Mouse (Mus musculus): ENCODE results near the gene Snrnp35. TPM values are rescaled to one million over a fixed set of nuclear protein-coding genes. Genes with fewer than 3 reads are reported as not detected.

Gene Snrnp35
- polyA plus RNA-seq, 1 experiment from 2014 or later = 6.5 TPM

GRCm38 (mm10) chr5:124503742-124504141 lies 20.8 kb downstream of the Snrnp35 start:
- H3K27ac ChIP-seq (ENCODE audit: low read depth) = no peak overlapping the region
- WGBS (ENCODE audit: insufficient replicate concordance) = 85% methylated on average over 14 of the region's 14 CpGs
- H3K27me3 ChIP-seq (ENCODE audit: insufficient read depth, low read length) = no peaks in the 10 kb centered on the region
- TF ChIP-seq CTCF (IDR thresholded peaks at IDR 0.05; ENCODE audit: low read depth) = no peak
- no peaks in the 10 kb centered on the region for H3K9me3 ChIP-seq (ENCODE audit: low read length)
- H3K9ac ChIP-seq (replicated peaks) = no peak overlapping the region
- no peak overlapping the region for H3K4me3 ChIP-seq (ENCODE audit: low read depth, low read length)
- DNase-seq (no peak), ATAC-seq (no peak)
- H3K4me2 ChIP-seq (ENCODE audit: low read depth, low read length) = no peak overlapping the region
- peaks cover 4% of the 10 kb centered on the region for H3K4me1 ChIP-seq (ENCODE audit: insufficient read depth)
- no peaks in the 10 kb centered on the region for H3K36me3 ChIP-seq (replicated peaks; ENCODE audit: insufficient read depth, low read length)

- Histone ChIP-seq H3K27me3 (ENCODE audit: insufficient read depth, low read length) (no peaks in the 10 kb centered on the region), H3K4me3 (ENCODE audit: low read depth, low read length) (no peak overlapping the region), H3K27ac (ENCODE audit: low read depth) (no peak overlapping the region), H3K4me1 (ENCODE audit: insufficient read depth) (no peaks in the 10 kb centered on the region), H3K9me3 (ENCODE audit: low read length) (no peaks in the 10 kb centered on the region), H3K4me2 (ENCODE audit: low read depth, low read length) (no peak overlapping the region), H3K36me3 (replicated peaks; ENCODE audit: insufficient read depth, low read length) (no peaks in the 10 kb centered on the region), H3K9ac (replicated peaks) (no peak overlapping the region)
- TF ChIP-seq CTCF (IDR thresholded peaks at IDR 0.05; ENCODE audit: low read depth) = no peak
- TF ChIP-seq EP300 (IDR thresholded peaks at IDR 0.05; ENCODE audit: low read depth) = no peak
- ATAC-seq = no peak
- no peak for DNase-seq
- WGBS (ENCODE audit: insufficient replicate concordance) = 81% methylated on average over 4 of the region's 4 CpGs
These were observed 22.3 kb downstream of the Snrnp35 start for GRCm38 (mm10) chr5:124505235-124505634.

- Histone ChIP-seq H3K9me3 (ENCODE audit: low read length) (no peaks in the 10 kb centered on the region), H3K4me1 (ENCODE audit: insufficient read depth) (no peaks in the 10 kb centered on the region), H3K36me3 (replicated peaks; ENCODE audit: insufficient read depth, low read length) (no peaks in the 10 kb centered on the region), H3K9ac (replicated peaks) (no peak overlapping the region), H3K27ac (ENCODE audit: low read depth) (0 out of 2 replicates have a peak overlapping the region, but pooled peaks have one; percentile 16), H3K27me3 (ENCODE audit: insufficient read depth, low read length) (no peaks in the 10 kb centered on the region), H3K4me3 (ENCODE audit: low read depth, low read length) (no peak overlapping the region), H3K4me2 (ENCODE audit: low read depth, low read length) (0 out of 2 replicates have a peak overlapping the region, but pooled peaks have one; percentile 22)
- WGBS (ENCODE audit: insufficient replicate concordance) = 58% methylated on average over 10 of the region's 10 CpGs
- no peak for DNase-seq
- peak; percentile 31 for TF ChIP-seq CTCF (IDR thresholded peaks at IDR 0.05; ENCODE audit: low read depth)
- no peak for TF ChIP-seq EP300 (IDR thresholded peaks at IDR 0.05; ENCODE audit: low read depth)
- no peak for ATAC-seq
These were observed 23.9 kb downstream of the Snrnp35 start for GRCm38 (mm10) chr5:124506731-124507359.

GRCm38 (mm10) chr5:124509200-124509599 lies 26.3 kb downstream of the Snrnp35 start:
- no peaks in the 10 kb centered on the region for H3K9me3 ChIP-seq (ENCODE audit: low read length)
- H3K27me3 ChIP-seq (ENCODE audit: insufficient read depth, low read length) = no peaks in the 10 kb centered on the region
- no peak for TF ChIP-seq CTCF (IDR thresholded peaks at IDR 0.05; ENCODE audit: low read depth)
- no peak for TF ChIP-seq EP300 (IDR thresholded peaks at IDR 0.05; ENCODE audit: low read depth)
- H3K36me3 ChIP-seq (replicated peaks; ENCODE audit: insufficient read depth, low read length) = 0 out of 2 replicates have a peak, but pooled peaks cover 3% of the 10 kb centered on the region
- H3K9ac ChIP-seq (replicated peaks) = no peak overlapping the region
- H3K4me2 ChIP-seq (ENCODE audit: low read depth, low read length) = no peak overlapping the region
- 80% methylated on average over 6 of the region's 6 CpGs for WGBS (ENCODE audit: insufficient replicate concordance)
- H3K4me3 ChIP-seq (ENCODE audit: low read depth, low read length) = no peak overlapping the region
- no peak overlapping the region for H3K27ac ChIP-seq (ENCODE audit: low read depth)
- H3K4me1 ChIP-seq (ENCODE audit: insufficient read depth) = no peaks in the 10 kb centered on the region
- DNase-seq (no peak), ATAC-seq (no peak)

GRCm38 (mm10) chr5:124509742-124510237 lies 26.9 kb downstream of the Snrnp35 start:
- no peak for DNase-seq
- Histone ChIP-seq H3K9ac (replicated peaks) (0 out of 2 replicates have a peak overlapping the region, but pooled peaks have one; percentile 21), H3K4me3 (ENCODE audit: low read depth, low read length) (no peak overlapping the region), H3K9me3 (ENCODE audit: low read length) (no peaks in the 10 kb centered on the region), H3K36me3 (replicated peaks; ENCODE audit: insufficient read depth, low read length) (0 out of 2 replicates have a peak, but pooled peaks cover 6% of the 10 kb centered on the region), H3K27ac (ENCODE audit: low read depth) (no peak overlapping the region), H3K4me1 (ENCODE audit: insufficient read depth) (no peaks in the 10 kb centered on the region), H3K4me2 (ENCODE audit: low read depth, low read length) (no peak overlapping the region), H3K27me3 (ENCODE audit: insufficient read depth, low read length) (no peaks in the 10 kb centered on the region)
- no peak for ATAC-seq
- TF ChIP-seq EP300 (IDR thresholded peaks at IDR 0.05; ENCODE audit: low read depth) (no peak), CTCF (IDR thresholded peaks at IDR 0.05; ENCODE audit: low read depth) (no peak)
- WGBS (ENCODE audit: insufficient replicate concordance) = 60% methylated on average over 12 of the region's 12 CpGs

GRCm38 (mm10) chr5:124510536-124511050 lies 27.7 kb downstream of the Snrnp35 start:
- DNase-seq (no peak), ATAC-seq (no peak)
- Histone ChIP-seq H3K27ac (ENCODE audit: low read depth) (no peak overlapping the region), H3K4me3 (ENCODE audit: low read depth, low read length) (no peak overlapping the region), H3K27me3 (ENCODE audit: insufficient read depth, low read length) (no peaks in the 10 kb centered on the region), H3K4me2 (ENCODE audit: low read depth, low read length) (no peak overlapping the region), H3K9ac (replicated peaks) (no peak overlapping the region), H3K36me3 (replicated peaks; ENCODE audit: insufficient read depth, low read length) (0 out of 2 replicates have a peak, but pooled peaks cover 6% of the 10 kb centered on the region), H3K4me1 (ENCODE audit: insufficient read depth) (no peaks in the 10 kb centered on the region), H3K9me3 (ENCODE audit: low read length) (no peaks in the 10 kb centered on the region)
- 80% methylated on average over 10 of the region's 10 CpGs for WGBS (ENCODE audit: insufficient replicate concordance)
- TF ChIP-seq CTCF (IDR thresholded peaks at IDR 0.05; ENCODE audit: low read depth) (no peak), EP300 (IDR thresholded peaks at IDR 0.05; ENCODE audit: low read depth) (no peak)

Measured in liver, postnatal 0 days (tissue).